Mouse (Mus musculus): ENCODE data around the gene Hist1h2bj. TPM values are rescaled to one million over a fixed set of nuclear protein-coding genes. Genes with fewer than 3 reads are reported as not detected.

Hist1h2bj gene
- polyA plus RNA-seq, 1 experiment from 2014 or later, result 10.2 TPM

DNA sequence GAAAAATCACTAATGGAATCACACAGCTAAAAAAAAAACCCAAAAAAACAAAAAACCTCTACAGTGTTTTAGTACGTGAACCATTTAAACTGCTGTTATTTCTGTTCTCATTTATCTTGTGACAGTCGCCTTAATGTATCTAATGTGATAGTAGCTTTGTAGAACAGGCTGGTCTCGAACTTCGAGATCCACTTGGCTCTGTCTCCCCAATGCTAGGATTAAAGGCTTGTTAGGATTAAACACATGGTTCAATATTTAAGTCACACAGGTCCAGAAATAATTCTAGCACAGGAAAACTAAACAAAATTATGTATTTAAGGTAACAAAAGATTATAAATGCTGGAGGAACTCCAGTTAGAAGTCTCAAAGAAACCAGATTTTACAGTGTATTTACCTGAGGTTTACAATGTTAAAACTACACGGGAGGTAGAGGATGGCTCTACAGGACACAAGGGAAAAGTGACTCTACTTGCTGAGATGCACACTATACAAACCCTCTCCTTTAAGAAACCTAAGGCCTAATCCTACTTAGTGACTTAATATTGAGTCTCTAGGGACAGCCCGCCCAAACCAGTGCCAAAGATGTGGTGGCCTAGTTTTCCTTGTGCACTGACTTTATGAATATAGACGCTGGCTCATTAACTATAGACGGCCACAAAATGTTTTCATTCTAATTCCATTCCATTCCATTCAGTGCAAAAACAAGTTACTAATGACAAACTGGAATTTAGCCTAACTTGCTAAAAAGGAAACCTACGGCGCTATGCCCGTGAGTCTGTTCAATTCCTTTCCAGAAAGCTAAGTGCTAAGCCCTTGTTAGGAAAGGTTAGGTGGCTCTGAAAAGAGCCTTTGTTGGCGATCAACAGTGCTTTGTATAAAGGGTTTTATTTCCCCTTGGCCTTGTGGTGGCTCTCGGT is 1.1 kb upstream of the Hist1h2bj start:
- no peak for TF ChIP-seq CTCF (IDR thresholded peaks at IDR 0.05; ENCODE audit: low read depth)
- no peaks in the 10 kb centered on the region for H3K36me3 ChIP-seq (ENCODE audit: insufficient read depth, low read length)

DNA sequence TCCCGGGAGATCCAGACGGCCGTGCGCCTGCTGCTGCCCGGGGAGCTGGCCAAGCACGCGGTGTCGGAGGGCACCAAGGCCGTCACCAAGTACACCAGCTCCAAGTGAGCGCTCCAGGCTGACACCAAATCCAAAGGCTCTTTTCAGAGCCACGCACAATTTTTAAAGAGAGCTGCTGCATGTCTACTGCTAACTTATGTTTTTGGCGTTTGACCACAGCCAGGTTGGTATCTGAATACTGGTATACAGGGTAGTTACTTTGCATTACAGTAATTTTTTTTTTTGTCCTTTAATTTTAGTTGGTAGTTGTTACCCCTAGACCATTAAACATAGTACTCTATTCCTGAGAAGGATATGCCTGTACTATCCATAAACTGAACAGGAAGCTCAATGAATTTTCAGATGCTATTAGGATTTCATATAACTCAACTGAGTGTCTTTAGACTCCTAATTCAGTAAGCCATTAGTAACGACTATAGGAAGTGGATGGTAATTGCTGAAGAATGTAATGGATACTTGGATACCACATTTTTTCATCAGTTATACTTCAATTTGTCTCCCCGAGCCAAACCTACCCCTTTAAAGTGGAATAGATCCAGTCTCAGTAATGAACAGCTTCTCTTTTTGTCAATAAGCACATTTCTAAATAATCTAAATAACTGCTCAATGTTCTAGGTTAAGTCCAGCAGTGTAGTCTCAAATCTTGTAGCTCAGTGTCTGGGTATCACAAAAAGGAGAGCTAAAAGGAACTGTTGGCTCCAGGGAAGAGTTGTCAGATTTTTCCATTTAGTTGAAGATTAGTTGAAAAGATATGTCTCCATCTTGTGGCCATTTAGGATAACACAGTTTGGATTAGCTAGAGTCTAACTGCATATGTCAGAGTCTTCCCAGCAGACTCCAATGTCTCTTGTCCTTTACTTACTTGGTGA is 753 bp downstream of the Hist1h2bj start:
- H3K9me3 ChIP-seq (replicated peaks; ENCODE audit: low read length), result no peaks in the 10 kb centered on the region
- peak overlapping the region; percentile 51 for H3K4me2 ChIP-seq (ENCODE audit: low read length)
- peak; percentile 89 for TF ChIP-seq CTCF (IDR thresholded peaks at IDR 0.05; ENCODE audit: low read depth)
- ATAC-seq (replicated peaks; ENCODE audit: low FRiP score, low read depth), result 0 out of 2 replicates have a peak, but pooled peaks have one; percentile 5
- peak; percentile 93 for DNase-seq (ENCODE audit: low spot score)
- peaks cover 6% of the 10 kb centered on the region; the same call in 1 of the 2 replicates for H3K4me1 ChIP-seq (replicated peaks; ENCODE audit: insufficient read depth, low read length)
- no peaks in the 10 kb centered on the region for H3K27me3 ChIP-seq (ENCODE audit: insufficient read depth, low read length)
- H3K9ac ChIP-seq (ENCODE audit: low read depth, low read length), result peak overlapping the region; percentile 44; the same call in 1 of the 2 replicates
- peak overlapping the region; percentile 70 for H3K27ac ChIP-seq
- peak overlapping the region; percentile 31 for H3K4me3 ChIP-seq (replicated peaks; ENCODE audit: low read depth, low read length)
- H3K36me3 ChIP-seq (ENCODE audit: insufficient read depth, low read length), result no peaks in the 10 kb centered on the region
- 0% methylated on average over 9 of the region's 14 CpGs for WGBS

More for the DNA sequence above, 1.1 kb upstream of the Hist1h2bj start:
- peak overlapping the region; percentile 33; the same call in 1 of the 2 replicates for H3K4me3 ChIP-seq (replicated peaks; ENCODE audit: low read depth, low read length)
- peak overlapping the region; percentile 60 for H3K27ac ChIP-seq
- H3K4me1 ChIP-seq (replicated peaks; ENCODE audit: insufficient read depth, low read length), result peaks cover 6% of the 10 kb centered on the region; the same call in 1 of the 2 replicates
- ATAC-seq (replicated peaks; ENCODE audit: low FRiP score, low read depth) (no peak), DNase-seq (ENCODE audit: low spot score) (no peak)
- H3K27me3 ChIP-seq (ENCODE audit: insufficient read depth, low read length), result no peaks in the 10 kb centered on the region
- peak overlapping the region; percentile 49 for H3K4me2 ChIP-seq (ENCODE audit: low read length)
- H3K9ac ChIP-seq (ENCODE audit: low read depth, low read length), result peak overlapping the region; percentile 40
- no peaks in the 10 kb centered on the region for H3K9me3 ChIP-seq (replicated peaks; ENCODE audit: low read length)
- WGBS, result 3% methylated on average over 13 of the region's 13 CpGs

DNA sequence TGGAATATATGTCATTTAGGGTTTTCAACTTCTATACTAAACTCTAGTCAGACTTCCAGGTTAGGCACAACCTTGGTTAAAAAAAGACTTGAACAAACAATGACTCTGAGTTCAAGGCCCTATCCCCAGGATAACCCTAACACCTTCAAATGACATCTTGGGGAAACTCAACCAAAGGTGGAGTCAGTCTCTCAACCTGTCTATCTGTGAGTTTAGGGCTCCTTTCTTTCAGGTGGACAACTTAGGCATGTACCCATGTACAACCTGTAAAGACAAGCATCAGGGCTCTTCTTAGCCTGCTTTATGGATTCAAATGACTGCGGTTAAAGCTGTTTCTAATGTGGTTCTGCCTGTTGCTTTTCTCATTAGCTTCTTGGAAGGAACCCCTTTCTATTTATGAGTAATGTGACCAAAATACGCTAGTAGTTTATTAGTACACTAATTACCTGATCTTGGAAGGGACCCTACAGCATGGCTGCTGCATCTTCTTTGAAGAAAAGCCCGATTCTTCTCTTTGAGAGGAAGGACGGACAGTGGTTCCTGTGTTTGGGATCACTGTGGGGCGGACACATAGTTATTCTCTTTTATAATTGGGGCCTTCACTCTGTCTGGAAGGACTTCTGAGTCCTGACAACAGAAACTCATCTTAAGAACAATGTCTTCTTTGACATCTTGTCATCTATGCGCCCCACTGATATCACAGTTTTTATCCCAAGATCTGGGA is 1.6 kb downstream of the Hist1h2bj start:
- Histone ChIP-seq H3K4me3 (replicated peaks; ENCODE audit: low read depth, low read length) (no peak overlapping the region), H3K27me3 (ENCODE audit: insufficient read depth, low read length) (no peaks in the 10 kb centered on the region), H3K27ac (no peak overlapping the region), H3K9ac (ENCODE audit: low read depth, low read length) (no peak overlapping the region), H3K9me3 (replicated peaks; ENCODE audit: low read length) (no peaks in the 10 kb centered on the region), H3K4me2 (ENCODE audit: low read length) (peak overlapping the region; percentile 51; the same call in 1 of the 2 replicates), H3K36me3 (ENCODE audit: insufficient read depth, low read length) (no peaks in the 10 kb centered on the region), H3K4me1 (replicated peaks; ENCODE audit: insufficient read depth, low read length) (peaks cover 6% of the 10 kb centered on the region; the same call in 1 of the 2 replicates)
- 88% methylated on average over 6 of the region's 6 CpGs for WGBS
- DNase-seq (ENCODE audit: low spot score), result no peak
- no peak for ATAC-seq (replicated peaks; ENCODE audit: low FRiP score, low read depth)
- TF ChIP-seq CTCF (IDR thresholded peaks at IDR 0.05; ENCODE audit: low read depth), result no peak

DNA sequence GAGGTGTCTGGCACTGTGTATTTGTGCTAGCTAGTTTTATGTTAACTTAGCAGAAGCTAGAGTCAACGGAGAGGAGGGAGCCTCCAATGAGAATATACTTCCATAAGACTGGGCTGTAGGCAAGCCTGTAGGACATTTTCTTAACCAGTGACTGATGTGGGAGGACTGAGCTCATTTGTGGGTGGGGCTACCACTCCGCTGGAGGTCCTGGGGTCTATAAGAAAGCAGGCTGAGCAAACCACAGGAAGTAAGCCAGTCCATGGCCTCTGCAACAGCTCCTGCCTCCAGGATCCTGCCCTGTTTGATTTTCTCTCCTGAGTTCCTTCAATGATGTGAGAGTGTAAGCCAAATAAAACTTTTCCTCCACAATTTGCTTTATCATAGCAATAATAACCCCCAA is 2.3 kb downstream of the Hist1h2bj start:
- Histone ChIP-seq H3K27me3 (ENCODE audit: insufficient read depth, low read length) (no peaks in the 10 kb centered on the region), H3K4me2 (ENCODE audit: low read length) (no peak overlapping the region), H3K36me3 (ENCODE audit: insufficient read depth, low read length) (no peaks in the 10 kb centered on the region), H3K4me1 (replicated peaks; ENCODE audit: insufficient read depth, low read length) (peaks cover 6% of the 10 kb centered on the region; the same call in 1 of the 2 replicates), H3K27ac (no peak overlapping the region), H3K9me3 (replicated peaks; ENCODE audit: low read length) (no peaks in the 10 kb centered on the region), H3K4me3 (replicated peaks; ENCODE audit: low read depth, low read length) (no peak overlapping the region), H3K9ac (ENCODE audit: low read depth, low read length) (no peak overlapping the region)
- WGBS, result 67% methylated on average over 2 of the region's 2 CpGs
- DNase-seq (ENCODE audit: low spot score), result no peak
- TF ChIP-seq CTCF (IDR thresholded peaks at IDR 0.05; ENCODE audit: low read depth), result no peak
- ATAC-seq (replicated peaks; ENCODE audit: low FRiP score, low read depth), result no peak

DNA sequence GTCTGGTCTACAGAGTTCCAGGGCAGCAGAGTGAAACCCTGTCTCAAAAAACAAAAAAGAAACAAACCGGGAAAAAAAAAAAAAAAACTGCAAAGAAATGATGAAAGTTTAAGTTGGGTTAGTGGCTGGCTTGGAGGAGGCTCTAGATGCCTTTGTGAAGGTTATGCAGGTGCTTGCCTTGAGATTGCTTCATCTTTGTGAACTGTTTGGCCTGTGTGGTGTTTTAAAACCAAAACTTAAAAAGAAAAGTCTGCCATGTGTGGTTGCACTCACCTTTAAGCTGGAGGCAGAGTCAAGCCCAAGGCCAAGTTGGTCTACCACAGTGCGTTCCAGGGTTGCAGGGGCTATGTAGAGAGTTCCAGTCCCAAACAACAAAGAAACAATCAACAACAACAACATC is 6.0 kb downstream of the Hist1h2bj start:
- Histone ChIP-seq H3K4me1 (replicated peaks; ENCODE audit: insufficient read depth, low read length) (no peaks in the 10 kb centered on the region), H3K9me3 (replicated peaks; ENCODE audit: low read length) (no peaks in the 10 kb centered on the region), H3K27me3 (ENCODE audit: insufficient read depth, low read length) (no peaks in the 10 kb centered on the region), H3K27ac (no peak overlapping the region), H3K36me3 (ENCODE audit: insufficient read depth, low read length) (no peaks in the 10 kb centered on the region), H3K9ac (ENCODE audit: low read depth, low read length) (no peak overlapping the region), H3K4me2 (ENCODE audit: low read length) (no peak overlapping the region), H3K4me3 (replicated peaks; ENCODE audit: low read depth, low read length) (no peak overlapping the region)
- DNase-seq (ENCODE audit: low spot score) (no peak), ATAC-seq (replicated peaks; ENCODE audit: low FRiP score, low read depth) (no peak)
- 83% methylated on average over 2 of the region's 2 CpGs for WGBS
- no peak for TF ChIP-seq CTCF (IDR thresholded peaks at IDR 0.05; ENCODE audit: low read depth)

Data from kidney, postnatal 0 days (tissue).